Mouse (Mus musculus): ENCODE results near the gene Keap1. TPM values are rescaled to one million over a fixed set of nuclear protein-coding genes. Genes with fewer than 3 reads are reported as not detected.

Gene Keap1
- 31.0 TPM for polyA plus RNA-seq (2017; shearing (Covaris generic))

DNA sequence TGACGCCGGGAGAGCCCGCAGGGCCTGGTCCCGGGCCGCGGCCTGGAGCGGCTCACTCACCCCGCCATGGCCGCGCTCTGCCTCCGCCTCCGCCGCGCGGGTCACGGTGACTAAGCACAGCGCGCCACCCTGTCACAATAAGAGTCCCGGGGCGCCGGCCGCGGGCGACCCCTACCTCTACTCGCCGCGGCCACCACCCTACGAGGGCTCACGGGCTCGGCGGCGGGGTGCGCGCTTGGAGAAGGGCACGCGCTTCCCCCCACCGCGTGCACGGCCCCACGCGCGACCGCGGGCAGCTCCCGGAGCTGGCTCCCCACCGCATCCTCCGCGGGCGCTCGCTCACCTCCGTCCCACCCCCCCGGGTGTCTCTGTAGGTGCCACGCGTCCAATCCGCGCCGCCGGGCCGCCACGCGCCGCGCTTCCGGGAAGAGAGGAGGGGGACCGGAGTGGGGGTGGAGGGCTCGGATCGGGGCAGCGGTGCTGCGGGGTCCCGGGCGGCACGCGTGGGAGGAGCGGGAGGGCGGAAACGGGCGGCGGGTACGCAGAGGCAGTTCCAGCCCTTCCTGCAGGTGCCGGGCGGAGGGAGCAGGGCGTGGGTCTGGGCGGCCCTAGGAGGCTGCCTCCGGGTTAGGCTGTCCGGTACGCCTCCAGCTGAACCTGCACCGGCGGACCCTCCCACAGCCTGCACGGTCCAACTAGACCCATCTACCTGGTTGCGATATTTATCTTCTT, at the start of gene Keap1:
Keap1 (minus strand) TSS at position 629 of the 732 bp plus-strand sequence.

DNA sequence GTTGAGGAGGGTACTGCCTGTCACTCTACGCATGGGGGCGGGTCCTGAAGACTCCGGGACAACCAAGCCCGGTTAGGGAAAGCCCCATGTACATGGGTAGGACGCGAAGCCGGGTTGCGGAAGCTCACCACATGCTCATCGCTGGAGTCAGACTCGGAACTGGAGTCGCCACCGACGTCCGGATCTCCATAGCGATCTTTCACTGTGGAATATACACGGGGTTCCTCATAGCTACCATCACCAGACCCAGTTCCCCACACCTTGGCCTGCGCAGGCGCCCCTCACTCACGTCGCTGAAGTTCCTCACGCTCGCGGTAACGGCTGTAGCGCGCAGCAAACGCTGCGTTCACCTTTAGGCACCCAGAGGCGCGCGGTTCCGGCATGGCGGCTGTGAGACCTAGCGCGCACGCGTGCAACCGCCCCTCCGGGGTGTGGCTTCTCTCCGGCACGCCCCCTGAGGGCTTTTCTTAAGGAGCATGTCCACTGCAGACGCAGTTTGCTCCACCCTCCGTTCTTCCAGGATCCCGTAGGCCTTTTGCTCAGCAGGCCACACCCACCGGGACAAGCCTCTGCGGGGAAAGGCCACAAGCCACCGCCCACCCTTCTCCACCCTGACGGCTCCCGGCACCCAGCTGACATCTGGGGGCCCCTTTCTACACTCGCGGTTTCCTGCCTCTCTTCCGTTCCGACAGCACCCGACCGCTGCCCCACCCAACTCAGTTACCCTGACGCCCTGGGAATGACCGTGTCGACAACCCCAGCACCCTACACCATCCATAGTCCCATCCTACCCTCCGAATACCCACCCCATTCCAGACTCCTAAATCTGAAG, 48.6 kb upstream of the Keap1 start, which contains the start of gene Kri1:
Kri1 (minus strand) TSS at position 399 of the 832 bp plus-strand sequence.

DNA sequence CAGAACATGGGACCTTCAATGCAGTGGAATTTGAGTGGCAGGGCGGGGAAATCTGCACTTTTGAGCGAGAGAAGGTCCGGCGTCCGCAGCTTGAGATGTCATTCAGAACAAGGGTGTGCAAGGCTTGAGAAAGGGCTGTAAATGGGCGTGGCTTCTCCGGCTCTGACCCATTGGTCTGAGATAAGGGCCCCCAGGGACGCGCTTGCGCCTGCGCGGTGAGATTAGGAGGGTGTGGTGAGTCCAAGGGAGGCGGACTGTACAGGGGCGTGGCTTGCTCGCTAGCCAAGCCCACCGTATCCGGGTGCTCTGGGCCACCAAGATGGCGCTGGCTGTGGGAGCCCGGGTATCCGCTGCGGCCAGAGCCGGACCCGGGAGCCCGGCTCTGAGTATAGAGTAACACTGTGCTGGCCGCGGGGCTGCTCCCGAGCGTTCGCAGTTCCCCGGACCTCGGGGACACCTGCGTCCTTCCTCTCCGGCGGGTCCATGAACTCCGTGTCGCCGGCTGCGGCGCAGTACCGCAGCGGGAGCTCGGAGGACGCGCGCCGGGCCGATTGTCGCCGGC, 25.9 kb upstream of the Keap1 start, which contains the start of gene Atg4d:
Atg4d (plus strand) TSS at position 294 of the 562 bp plus-strand sequence.

DNA sequence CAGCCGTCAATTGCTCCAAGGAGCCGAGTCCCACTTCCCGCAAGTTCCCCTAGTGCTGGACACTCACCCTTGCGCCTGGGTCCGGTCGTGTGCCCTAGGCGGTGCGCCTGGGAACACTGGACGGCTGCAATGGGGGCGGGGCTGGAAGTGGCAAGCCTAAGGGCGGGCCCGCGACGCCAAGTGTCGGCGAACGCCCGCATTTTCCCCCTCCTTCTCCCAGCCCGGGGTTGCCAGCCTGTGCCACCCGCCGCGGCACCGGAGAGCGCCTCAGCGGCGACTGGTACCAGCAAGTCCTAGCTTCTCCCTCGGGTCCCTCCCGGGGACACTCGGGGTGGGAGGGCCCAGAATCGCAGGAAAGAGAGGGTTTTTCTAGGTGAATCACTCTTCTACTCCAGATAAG, 9.2 kb upstream of the Keap1 start, which contains the start of gene S1pr5:
S1pr5 (minus strand) TSS at position 118 of the 400 bp plus-strand sequence.

Other genes starting within 250 kb of the Keap1 start
- gene Mrpl4, start 236.6 kb downstream of the Keap1 start, polyA plus RNA-seq (2017; shearing (Covaris generic)), result 96.9 TPM
- gene Icam1, start 223.4 kb downstream of the Keap1 start, polyA plus RNA-seq (2017; shearing (Covaris generic)), result 31.7 TPM
- gene Icam4, start 210.0 kb downstream of the Keap1 start, polyA plus RNA-seq (2017; shearing (Covaris generic)), result 0.56 TPM
- gene Icam5, start 207.3 kb downstream of the Keap1 start, polyA plus RNA-seq (2017; shearing (Covaris generic)), result not detected
- gene Zglp1, start 172.3 kb downstream of the Keap1 start, polyA plus RNA-seq (2017; shearing (Covaris generic)), result not detected
- gene Gm49373, start 166.3 kb downstream of the Keap1 start, polyA plus RNA-seq (2017; shearing (Covaris generic)), result 0.44 TPM
- 35.4 TPM for gene Fdx1l, start 165.7 kb downstream of the Keap1 start, polyA plus RNA-seq (2017; shearing (Covaris generic))
- gene Gm38431, start 147.4 kb downstream of the Keap1 start, polyA plus RNA-seq (2017; shearing (Covaris generic)), result 2.2 TPM
- 64.1 TPM for gene Raver1, start 147.4 kb downstream of the Keap1 start, polyA plus RNA-seq (2017; shearing (Covaris generic))
- 47.8 TPM for gene Tyk2, start 108.1 kb downstream of the Keap1 start, polyA plus RNA-seq (2017; shearing (Covaris generic))
- gene Cdc37, start 89.4 kb downstream of the Keap1 start, polyA plus RNA-seq (2017; shearing (Covaris generic)), result 278 TPM
- 0.35 TPM for gene Pde4a, start 73.6 kb downstream of the Keap1 start, polyA plus RNA-seq (2017; shearing (Covaris generic))
- not detected for gene S1pr5, start 9.1 kb upstream of the Keap1 start, polyA plus RNA-seq (2017; shearing (Covaris generic))
- 59.5 TPM for gene Atg4d, start 25.9 kb upstream of the Keap1 start, polyA plus RNA-seq (2017; shearing (Covaris generic))
- 36.7 TPM for gene Kri1, start 48.6 kb upstream of the Keap1 start, polyA plus RNA-seq (2017; shearing (Covaris generic))
- 77.2 TPM for gene Cdkn2d, start 52.0 kb upstream of the Keap1 start, polyA plus RNA-seq (2017; shearing (Covaris generic))
- 5.0 TPM for gene Ap1m2, start 73.0 kb upstream of the Keap1 start, polyA plus RNA-seq (2017; shearing (Covaris generic))
- 509 TPM for gene Slc44a2, start 81.3 kb upstream of the Keap1 start, polyA plus RNA-seq (2017; shearing (Covaris generic))
- 85.5 TPM for gene Ilf3, start 128.5 kb upstream of the Keap1 start, polyA plus RNA-seq (2017; shearing (Covaris generic))
- gene Qtrt1, start 172.5 kb upstream of the Keap1 start, polyA plus RNA-seq (2017; shearing (Covaris generic)), result 56.2 TPM
- 331 TPM for gene Dnm2, start 185.5 kb upstream of the Keap1 start, polyA plus RNA-seq (2017; shearing (Covaris generic))